Mouse (Mus musculus) ES-Bruce4 (cell line): ENCODE data around the gene H2afx. TPM values are rescaled to one million over a fixed set of nuclear protein-coding genes. Genes with fewer than 3 reads are reported as not detected.
A peak's percentile ranks its signal among the peaks of the same experiment; 100 is the strongest.
"Not testable (repeated sequence)": the region's sequence is repeated elsewhere in the genome, so short reads cannot be mapped to it uniquely, and the experiment has no call there.

ENCODE experiments used
- H3K27ac ChIP-seq: 2 replicates; pipeline ENCODE4 v1.5.1; 2012; ENCODE audit warnings: low read length, inconsistent platforms; ENCODE audit not compliant: insufficient read depth
- H3K27me3 ChIP-seq: 2 replicates; pipeline ENCODE4 v1.6.1; 2012; ENCODE audit warnings: mild to moderate bottlenecking, low read length, inconsistent platforms; ENCODE audit not compliant: control insufficient read depth, poor library complexity, insufficient read depth, severe bottlenecking
- H3K36me3 ChIP-seq: 2 replicates; pipeline ENCODE4 v1.6.1; 2012; ENCODE audit warnings: inconsistent platforms, mild to moderate bottlenecking, low read length, moderate library complexity; ENCODE audit not compliant: control insufficient read depth, poor library complexity, insufficient read depth, severe bottlenecking
- H3K4me1 ChIP-seq: one replicate; pipeline ENCODE4 v1.8.1; 2011; ENCODE audit warnings: low read length; ENCODE audit not compliant: control insufficient read depth, insufficient read depth
- H3K4me3 ChIP-seq: 2 replicates; pipeline ENCODE4 v1.5.1; 2011; ENCODE audit warnings: low read depth, mild to moderate bottlenecking, low read length
- H3K9ac ChIP-seq: 2 replicates; pipeline ENCODE4 v1.6.1; 2012; ENCODE audit warnings: low read depth, mild to moderate bottlenecking, inconsistent platforms; ENCODE audit not compliant: poor library complexity, severe bottlenecking
- H3K9me3 ChIP-seq: replicated peaks from 2 replicates; pipeline ENCODE4 v1.6.1; 2012; ENCODE audit warnings: mild to moderate bottlenecking, low read length, inconsistent platforms; ENCODE audit not compliant: control insufficient read depth, poor library complexity, insufficient read depth, severe bottlenecking
- CTCF ChIP-seq: IDR thresholded peaks from one replicate; pipeline ENCODE4 v1.8.1; 2011; ENCODE audit warnings: low read depth, low read length
- EP300 ChIP-seq: IDR thresholded peaks from 2 replicates; pipeline ENCODE4 v1.6.1; 2011; ENCODE audit warnings: low read depth, low read length; ENCODE audit not compliant: insufficient read depth
- POLR2A ChIP-seq: IDR thresholded peaks from one replicate; pipeline ENCODE4 v1.8.1; 2011; ENCODE audit warnings: low read length; ENCODE audit not compliant: insufficient read depth
- polyA plus RNA-seq: library from polyadenylated mRNA; stranded (reverse); fragments of >200 nt; gene quantifications from 2 replicates; pipeline ENCODE4 v1.2.4, GENCODE M21; 2011; ENCODE audit warnings: low read depth; ENCODE audit not compliant: missing spikeins, insufficient read depth, insufficient read length

H2afx gene
- polyA plus RNA-seq, 1 experiment = 173 TPM

DNA sequence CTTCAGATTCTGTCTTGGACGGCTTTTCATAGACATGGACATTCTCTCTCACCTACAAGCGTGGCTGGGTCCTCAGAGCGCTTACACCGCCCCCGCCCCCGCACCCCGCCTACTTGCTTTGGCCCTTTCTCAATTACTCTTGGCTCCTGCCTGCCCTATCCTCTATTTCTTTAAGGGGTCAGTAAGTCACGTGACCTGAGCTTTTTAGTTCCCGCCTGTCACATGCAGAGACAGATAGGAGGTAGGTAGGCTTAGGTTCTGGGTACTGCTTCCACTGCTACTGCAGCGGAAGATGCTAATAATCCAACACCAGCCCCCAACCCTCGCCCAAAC lies 45.6 kb upstream of the H2afx start:
- Histone ChIP-seq H3K9ac (no peak overlapping the region), H3K36me3 (peaks cover 8% of the 10 kb centered on the region), H3K27me3 (peaks cover 3% of the 10 kb centered on the region), H3K4me1 (peaks cover 1% of the 10 kb centered on the region), H3K27ac (no peak overlapping the region), H3K9me3 (no peaks in the 10 kb centered on the region), H3K4me3 (no peak overlapping the region)
- TF ChIP-seq POLR2A (no peak), CTCF (no peak), EP300 (no peak)

DNA sequence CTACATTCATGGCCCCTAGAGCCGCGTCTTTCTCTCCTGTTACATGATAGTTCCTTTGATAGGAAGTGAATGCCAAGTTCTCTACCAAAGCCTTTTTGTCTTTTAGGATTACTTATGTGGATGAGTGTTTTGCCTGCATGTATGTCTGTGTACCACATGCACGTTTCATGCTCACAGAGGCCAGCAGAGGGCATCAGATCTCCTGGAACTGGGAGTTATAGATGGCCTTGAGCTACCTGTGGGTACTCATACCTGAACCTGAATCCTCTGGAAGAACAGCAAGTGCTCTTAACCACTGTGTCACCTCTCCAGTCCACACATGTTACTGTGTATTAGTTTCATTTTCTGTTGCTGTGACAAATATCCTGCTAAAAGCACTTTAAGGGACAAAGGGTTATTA lies 42.0 kb upstream of the H2afx start:
- TF ChIP-seq POLR2A = no peak
- peak; percentile 53 for TF ChIP-seq CTCF
- Histone ChIP-seq H3K36me3 (peaks cover 27% of the 10 kb centered on the region), H3K27me3 (peaks cover 3% of the 10 kb centered on the region; the same call in 1 of the 2 replicates), H3K27ac (no peak overlapping the region), H3K4me3 (no peak overlapping the region), H3K9me3 (no peaks in the 10 kb centered on the region), H3K4me1 (peaks cover 1% of the 10 kb centered on the region), H3K9ac (no peak overlapping the region)

DNA sequence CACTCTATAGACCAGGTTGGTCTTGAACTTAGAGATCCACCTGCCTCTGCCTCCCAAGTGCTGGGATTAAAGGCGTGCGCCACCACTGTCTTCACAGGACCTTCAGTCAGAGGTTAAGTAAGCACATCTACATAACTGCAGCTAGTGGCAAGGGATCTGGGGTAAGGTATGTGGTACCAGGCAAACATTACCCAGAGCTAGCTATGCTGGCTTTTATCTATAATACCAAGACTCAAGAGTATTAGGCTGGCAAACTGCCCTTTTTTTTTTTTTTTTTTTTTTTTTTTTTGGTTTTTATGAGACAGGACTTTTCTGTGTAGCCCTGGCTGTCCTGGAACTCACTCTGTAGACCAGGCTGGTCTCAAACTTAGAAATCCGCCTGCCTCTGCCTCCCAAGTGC lies 34.5 kb upstream of the H2afx start:
- H3K9me3 ChIP-seq, H3K4me1 ChIP-seq, H3K27ac ChIP-seq, H3K27me3 ChIP-seq, H3K4me3 ChIP-seq, H3K9ac ChIP-seq: not testable (repeated sequence)
- peaks cover 30% of the 10 kb centered on the region for H3K36me3 ChIP-seq

GRCm38 (mm10) chr9:44305466-44306079 lies 28.9 kb upstream of the H2afx start, which contains the start of gene Hinfp:
Hinfp (minus strand) TSS chr9:44305671.
- H3K27ac ChIP-seq = 0 out of 2 replicates have a peak within 1 kb of the TSS, but pooled peaks have one; percentile 13

GRCm38 (mm10) chr9:44306532-44306931 lies 28.0 kb upstream of the H2afx start:
- H3K27ac ChIP-seq = no peak overlapping the region
- H3K9me3 ChIP-seq = no peaks in the 10 kb centered on the region
- TF ChIP-seq POLR2A (no peak), CTCF (no peak), EP300 (no peak)
- no peaks in the 10 kb centered on the region for H3K27me3 ChIP-seq
- 0 out of 2 replicates have a peak, but pooled peaks cover 2% of the 10 kb centered on the region for H3K36me3 ChIP-seq
- no peak overlapping the region for H3K4me3 ChIP-seq
- no peak overlapping the region for H3K9ac ChIP-seq
- H3K4me1 ChIP-seq = no peaks in the 10 kb centered on the region

More at GRCm38 (mm10) chr9:44305466-44306079, 28.9 kb upstream of the H2afx start, which contains the start of gene Hinfp:
- H3K36me3 ChIP-seq = 0 out of 2 replicates have a peak, but pooled peaks cover 2% of the 10 kb centered on the region
- TF ChIP-seq EP300 (peak; percentile 86), CTCF (no peak), POLR2A (peak; percentile 85)
- no peaks in the 10 kb centered on the region for H3K9me3 ChIP-seq
- H3K27me3 ChIP-seq = no peaks in the 10 kb centered on the region
- H3K4me1 ChIP-seq = no peaks in the 10 kb centered on the region
- peak within 1 kb of the TSS; percentile 92 for H3K9ac ChIP-seq
- peak within 1 kb of the TSS; percentile 88 for H3K4me3 ChIP-seq

DNA sequence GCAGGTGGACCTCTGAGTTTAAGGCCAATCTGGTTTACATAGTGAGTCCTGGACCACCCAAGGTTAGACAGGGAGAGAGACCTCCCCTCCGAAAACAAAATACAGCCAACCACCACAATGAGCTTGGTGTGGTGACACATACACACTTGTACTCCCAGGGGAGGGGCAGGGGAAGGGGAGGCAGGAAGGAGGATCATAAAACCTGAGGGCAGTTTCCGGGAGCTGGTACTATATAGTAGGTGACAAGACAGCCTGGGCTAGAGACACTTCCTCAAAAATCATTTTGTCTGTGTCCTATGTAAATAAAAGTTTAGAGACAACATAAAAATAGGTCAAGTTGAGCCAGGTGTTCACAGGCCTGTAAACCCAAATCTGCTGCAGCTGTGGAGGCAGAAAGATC lies 27.2 kb upstream of the H2afx start:
- Histone ChIP-seq H3K27ac (no peak overlapping the region), H3K4me3 (no peak overlapping the region), H3K9me3 (no peaks in the 10 kb centered on the region), H3K36me3 (no peaks in the 10 kb centered on the region), H3K27me3 (no peaks in the 10 kb centered on the region), H3K4me1 (no peaks in the 10 kb centered on the region), H3K9ac (no peak overlapping the region)
- no peak for TF ChIP-seq EP300
- no peak for TF ChIP-seq CTCF
- TF ChIP-seq POLR2A = no peak
